Mouse (Mus musculus): ENCODE measurements around the gene Hoxc12.

Hoxc12 gene

GRCm38 (mm10) chr15:102936279-102936972 lies at the start of gene Hoxc12:
Gene Hoxc12, plus strand, starts transcription at chr15:102936757.
- no peak for DNase-seq (ENCODE audit: low spot score in 2 of 2)

- DNase-seq (ENCODE audit: low spot score in 2 of 2): no peak
Measured at GRCm38 (mm10) chr15:102895115-102895514, 41.4 kb upstream of the Hoxc12 start.

GRCm38 (mm10) chr15:102904946-102905345 lies 31.6 kb upstream of the Hoxc12 start:
- DNase-seq (ENCODE audit: low spot score in 2 of 2): no peak

GRCm38 (mm10) chr15:102909536-102909935 lies 27.0 kb upstream of the Hoxc12 start:
- no peak for DNase-seq (ENCODE audit: low spot score in 2 of 2)

GRCm38 (mm10) chr15:102910038-102910437 lies 26.5 kb upstream of the Hoxc12 start:
- no peak for DNase-seq (ENCODE audit: low spot score in 2 of 2)

GRCm38 (mm10) chr15:102910496-102911095 lies 26.0 kb upstream of the Hoxc12 start:
- DNase-seq (ENCODE audit: low spot score in 2 of 2): no peak

- no peak for DNase-seq (ENCODE audit: low spot score in 2 of 2)
Measured at GRCm38 (mm10) chr15:102913038-102913585, 23.4 kb upstream of the Hoxc12 start.

GRCm38 (mm10) chr15:102917972-102918572 lies 18.5 kb upstream of the Hoxc12 start:
- no peak for DNase-seq (ENCODE audit: low spot score in 2 of 2)

GRCm38 (mm10) chr15:102918611-102919265 lies 17.8 kb upstream of the Hoxc12 start:
- DNase-seq (ENCODE audit: low spot score in 2 of 2): no peak

GRCm38 (mm10) chr15:102919336-102920180 lies 17.0 kb upstream of the Hoxc12 start:
- DNase-seq (ENCODE audit: low spot score in 2 of 2): no peak

GRCm38 (mm10) chr15:102920619-102921018 lies 15.9 kb upstream of the Hoxc12 start:
- no peak for DNase-seq (ENCODE audit: low spot score in 2 of 2)

GRCm38 (mm10) chr15:102921053-102922011 lies 15.2 kb upstream of the Hoxc12 start, which contains the start of gene Hoxc13:
Gene Hoxc13, plus strand, starts transcription at chr15:102921103.
- DNase-seq (ENCODE audit: low spot score in 2 of 2): no peak

GRCm38 (mm10) chr15:102922012-102922362 lies 14.6 kb upstream of the Hoxc12 start:
- no peak for DNase-seq (ENCODE audit: low spot score in 2 of 2)

GRCm38 (mm10) chr15:102922636-102923500 lies 13.7 kb upstream of the Hoxc12 start:
- DNase-seq (ENCODE audit: low spot score in 2 of 2): no peak

GRCm38 (mm10) chr15:102927032-102927645 lies 9.4 kb upstream of the Hoxc12 start:
- no peak for DNase-seq (ENCODE audit: low spot score in 2 of 2)

GRCm38 (mm10) chr15:102931706-102932358 lies 4.7 kb upstream of the Hoxc12 start:
- no peak for DNase-seq (ENCODE audit: low spot score in 2 of 2)

GRCm38 (mm10) chr15:102934438-102934837 lies 2.1 kb upstream of the Hoxc12 start:
- no peak for DNase-seq (ENCODE audit: low spot score in 2 of 2)

- no peak for DNase-seq (ENCODE audit: low spot score in 2 of 2)
Measured at GRCm38 (mm10) chr15:102934897-102935296, 1.7 kb upstream of the Hoxc12 start.

All from frontal cortex, postnatal 36 days (tissue).